Mouse (Mus musculus) adrenal gland, postnatal 4 days (tissue): ENCODE measurements around the gene Ptgis. TPM values are rescaled to one million over a fixed set of nuclear protein-coding genes. Genes with fewer than 3 reads are reported as not detected.

Experiments used
- DNase-seq, 2 experiments: peaks; one replicate each; pipeline ENCODE4 v3.0.0; 2021 to 2022; ENCODE audit warnings: low spot score in 2 of 2, mixed read lengths in 2 of 2
- long read RNA-seq, 2 experiments: library from polyadenylated mRNA; stranded (forward); transcript quantifications; one replicate each; pipeline ENCODE4 v2.0.0; 2021
- total RNA-seq, 2 experiments: library from RNA; stranded (reverse); gene quantifications; 2 replicates each; pipeline ENCODE4 v1.2.3; 2021

Gene Ptgis
- total RNA-seq = 10 to 100 TPM; 21.5 to 22.3 TPM
- long read RNA-seq, experiment 1, transcript Ptgis-201 (10 exons, 2,107 nt) = major isoform, 7 of 16 reads
- long read RNA-seq, experiment 1, partial matches to known transcripts = 9 of 16 reads
- long read RNA-seq, experiment 1, other reads (novel, unspliced or antisense) = 0 of 16 reads
- long read RNA-seq, experiment 2, transcript Ptgis-201 (10 exons, 2,107 nt) = major isoform, 24 of 39 reads
- long read RNA-seq, experiment 2, partial matches to known transcripts = 11 of 39 reads
- long read RNA-seq, experiment 2, other reads (novel, unspliced or antisense) = 4 of 39 reads

- DNase-seq = no peak
Observed at GRCm38 (mm10) chr2:167240008-167240964, at the start of gene Ptgis. Ptgis (minus strand) TSS chr2:167240604.

DNA sequence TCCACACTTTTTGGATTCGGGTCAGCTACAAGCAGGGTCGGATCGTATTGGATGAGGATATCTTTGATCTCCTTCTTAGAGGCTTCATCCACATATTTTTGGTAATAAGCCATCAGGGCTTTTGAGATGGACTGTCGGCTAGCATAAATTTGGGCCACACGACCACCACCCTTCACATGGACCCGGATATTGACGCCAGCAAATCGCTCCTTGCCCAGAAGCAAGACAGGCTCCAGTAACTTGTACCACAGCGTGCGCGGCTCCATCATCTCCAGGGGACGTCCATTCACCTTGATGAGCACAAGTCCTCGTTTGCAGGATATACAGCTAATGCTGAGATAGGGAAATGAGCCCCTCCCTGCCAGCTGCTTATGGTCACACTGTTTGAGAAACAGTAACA, 41.1 kb upstream of the Ptgis start:
- peak in 1 of 2 experiments; percentile 2 for DNase-seq

DNA sequence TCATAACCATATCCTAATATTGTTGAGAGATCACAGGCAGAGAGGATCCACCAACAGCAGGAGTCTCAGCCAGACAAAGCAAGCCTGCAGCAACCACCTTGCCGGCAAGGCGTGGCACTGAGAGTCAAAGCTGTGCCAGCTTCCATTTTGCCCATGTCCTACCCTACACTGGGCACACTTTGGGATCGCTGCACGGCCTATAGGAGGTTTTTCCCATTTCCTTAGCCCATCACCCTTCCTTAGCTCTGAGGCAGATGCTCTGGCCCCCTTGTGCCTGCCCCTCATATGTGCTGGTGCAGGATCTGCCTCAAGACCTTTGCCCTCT, 40.5 kb upstream of the Ptgis start:
- DNase-seq = no peak

GRCm38 (mm10) chr2:167280090-167280985, 39.9 kb upstream of the Ptgis start:
- DNase-seq = peak; percentile 62 to 69

- peak in 1 of 2 experiments; percentile 3 for DNase-seq
Observed at GRCm38 (mm10) chr2:167278751-167279526, 38.5 kb upstream of the Ptgis start.

DNA sequence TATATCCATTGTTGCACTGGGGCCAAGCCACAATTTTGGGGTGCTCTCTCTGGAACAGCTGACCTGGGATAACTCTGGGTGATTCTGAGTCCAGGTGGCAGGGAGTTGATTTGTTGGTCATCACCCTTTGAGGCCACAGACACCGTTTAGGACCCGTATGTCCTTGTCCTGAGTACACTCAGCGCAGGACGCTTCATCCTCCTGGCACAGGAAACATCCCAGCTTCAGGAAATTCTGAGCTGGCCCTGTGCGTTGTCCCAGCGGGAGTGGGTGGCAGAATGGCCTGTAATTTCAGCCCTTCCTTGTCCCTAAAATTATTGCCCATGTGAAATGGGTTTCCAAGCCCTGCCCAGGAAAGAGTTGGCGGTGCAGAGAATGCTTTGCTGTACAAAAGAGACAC, 37.6 kb upstream of the Ptgis start:
- DNase-seq = peak in 1 of 2 experiments; percentile 1

GRCm38 (mm10) chr2:167277026-167277425, 36.6 kb upstream of the Ptgis start:
- DNase-seq = peak in 1 of 2 experiments; percentile 1

DNA sequence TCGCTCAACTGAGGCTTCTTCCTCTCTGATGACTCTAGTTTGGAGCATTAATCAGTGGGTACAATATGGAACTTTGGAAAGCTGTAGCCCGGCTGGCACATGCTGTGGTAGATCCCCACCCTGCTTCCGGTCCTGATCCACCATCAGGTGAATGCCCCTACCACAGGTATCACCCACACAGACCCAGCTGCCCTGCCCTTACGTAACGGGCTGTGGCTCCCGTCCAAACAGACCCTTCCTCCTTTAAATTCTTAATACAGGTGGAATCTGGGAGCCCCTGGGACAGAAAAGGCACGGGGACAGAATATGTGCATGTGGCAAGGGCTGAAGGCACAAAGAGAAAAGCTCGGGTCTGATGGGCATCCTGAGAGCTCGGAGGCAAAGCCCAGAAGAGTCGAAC, 35.5 kb upstream of the Ptgis start:
- no peak for DNase-seq

DNA sequence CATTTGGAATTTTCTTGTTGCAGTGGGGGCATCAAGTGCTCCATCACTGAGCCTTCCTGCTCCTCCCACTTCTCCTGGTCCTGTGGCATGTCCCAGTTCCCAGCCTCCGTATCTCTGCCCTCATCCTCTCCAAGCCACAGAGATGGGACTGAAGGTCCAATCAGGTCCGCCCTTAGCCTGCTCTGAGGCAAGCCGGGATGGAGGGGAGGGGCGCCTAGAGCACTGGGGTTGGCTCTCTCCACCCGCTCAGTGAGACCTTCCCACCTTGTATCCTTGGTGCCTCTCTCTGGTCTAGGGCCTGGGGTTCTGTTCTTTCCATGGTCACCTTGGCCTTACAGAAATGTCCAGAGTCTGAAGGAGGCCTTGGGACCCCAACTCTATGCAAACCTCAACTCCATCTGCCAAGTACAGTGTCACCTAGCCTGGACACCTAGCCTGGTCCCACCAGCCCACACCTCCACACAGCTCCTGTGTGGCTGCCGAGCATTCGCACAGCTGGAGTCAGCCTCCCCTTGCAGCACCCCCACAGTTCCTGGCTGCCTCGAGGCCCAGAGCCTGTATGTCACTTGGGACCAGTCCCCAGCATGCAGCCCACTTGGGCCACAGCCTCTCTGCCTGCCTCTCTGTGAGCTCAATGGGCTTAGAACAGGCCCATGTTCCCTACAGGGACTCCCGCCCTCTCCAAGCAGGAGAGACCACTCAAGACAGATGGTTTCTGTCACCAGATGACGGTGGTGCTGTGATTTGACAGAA, 34.5 kb upstream of the Ptgis start:
- DNase-seq = peak in 1 of 2 experiments; percentile 2

DNA sequence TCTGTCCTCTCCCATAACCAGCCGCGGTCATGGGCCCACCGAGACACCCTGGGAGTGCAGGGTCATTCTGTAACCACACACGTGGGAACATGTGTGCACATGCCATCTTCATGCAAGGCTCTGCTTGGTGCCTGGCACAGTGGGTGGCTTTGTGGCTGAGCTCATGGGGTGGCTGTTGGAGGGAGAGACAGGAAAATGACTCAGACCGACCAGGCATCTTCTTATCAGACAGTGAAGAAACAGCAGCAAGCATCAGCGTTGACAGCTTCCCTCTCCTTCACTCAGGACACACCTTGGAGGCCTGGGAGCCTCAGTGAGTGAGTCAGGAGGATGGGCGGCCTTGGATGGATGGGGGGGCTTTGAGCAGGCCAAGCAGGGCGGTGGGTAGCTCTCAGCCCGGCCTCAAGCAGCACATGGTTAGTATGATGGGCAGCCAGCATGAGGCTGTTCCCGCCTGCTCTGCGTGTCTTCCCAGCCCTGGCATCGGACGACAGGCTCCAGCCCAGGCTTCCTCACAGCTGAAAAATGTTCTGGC, 32.9 kb upstream of the Ptgis start:
- DNase-seq = peak in 1 of 2 experiments; percentile 2

DNA sequence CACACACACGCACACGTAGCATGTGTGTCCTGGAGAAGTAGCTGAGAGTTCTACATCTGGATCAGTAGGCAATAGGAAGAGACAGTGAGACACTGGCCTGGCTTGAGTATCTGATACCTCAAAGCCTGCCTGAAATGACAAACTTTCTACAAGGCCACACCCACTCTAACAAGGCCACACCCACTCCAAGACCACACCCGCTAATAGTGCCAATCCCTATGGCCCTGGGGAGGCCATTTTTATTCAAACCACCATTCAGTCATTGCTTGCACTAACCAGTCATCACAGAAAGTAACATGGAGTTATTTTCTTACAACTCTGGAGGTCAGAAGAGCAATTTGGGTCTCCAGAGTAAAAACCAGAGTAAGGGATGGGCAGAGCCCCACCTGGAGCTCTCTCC, 32.3 kb upstream of the Ptgis start:
- DNase-seq = no peak

DNA sequence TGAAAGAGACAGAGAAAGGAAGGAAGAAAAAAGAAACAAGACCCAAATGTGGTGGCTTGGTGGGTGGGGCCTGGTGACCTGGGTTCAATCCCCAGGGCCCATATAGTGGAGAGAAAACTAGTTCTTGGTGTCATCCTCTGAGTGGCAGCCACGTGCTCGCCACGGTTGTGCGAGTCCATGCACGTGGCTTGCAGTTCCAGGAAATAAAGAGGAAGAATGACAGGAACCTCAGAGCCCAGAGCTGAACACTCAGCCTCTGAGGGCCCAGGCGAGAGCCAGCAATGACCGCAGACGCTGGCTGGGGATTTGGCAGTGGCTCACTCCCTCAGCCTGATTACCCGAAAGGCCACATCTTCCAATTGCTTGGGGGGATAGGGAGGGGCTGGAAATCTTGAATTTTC, 30.7 kb upstream of the Ptgis start:
- no peak for DNase-seq

DNA sequence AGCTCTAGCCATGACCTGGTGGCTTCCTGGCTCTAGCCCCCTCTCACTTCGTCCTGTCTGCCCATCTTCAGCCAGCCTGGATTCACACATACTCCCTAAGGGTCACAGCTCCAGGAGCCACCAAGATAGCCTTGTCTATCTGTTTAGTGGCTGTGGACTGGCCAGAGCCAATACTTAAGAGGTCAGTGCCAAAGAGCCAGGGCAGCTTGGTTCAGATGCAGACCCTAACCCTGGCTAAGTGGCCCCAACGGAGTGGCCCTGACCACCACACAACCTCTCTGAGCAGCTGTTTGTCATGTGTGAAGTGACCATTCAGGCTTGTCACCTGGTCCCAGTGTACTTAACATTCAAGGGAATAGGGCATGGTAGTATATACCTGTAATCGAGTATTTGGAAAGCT, 30.1 kb upstream of the Ptgis start:
- DNase-seq = no peak

DNA sequence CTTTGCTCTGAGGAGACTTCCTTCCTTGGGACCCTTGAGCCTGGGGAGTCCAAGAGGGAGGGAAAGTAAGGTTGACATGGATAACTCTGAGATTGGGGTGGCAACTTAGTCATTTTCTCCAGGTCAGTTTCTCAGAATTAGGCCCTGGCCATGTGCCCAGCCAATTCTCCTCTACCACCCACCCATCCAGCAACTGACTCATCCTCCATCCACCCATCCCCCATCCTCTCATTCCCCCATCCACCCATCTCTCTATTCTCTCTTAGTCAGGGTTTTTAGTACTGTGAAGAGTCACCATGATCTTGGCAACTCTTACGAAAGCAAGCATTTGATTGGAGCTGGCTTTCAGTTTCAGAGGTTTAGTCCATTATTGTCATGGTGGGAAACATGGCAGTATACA, 28.3 kb upstream of the Ptgis start:
- DNase-seq = no peak

- no peak for DNase-seq
Observed at GRCm38 (mm10) chr2:167268411-167268690, 27.9 kb upstream of the Ptgis start.

DNA sequence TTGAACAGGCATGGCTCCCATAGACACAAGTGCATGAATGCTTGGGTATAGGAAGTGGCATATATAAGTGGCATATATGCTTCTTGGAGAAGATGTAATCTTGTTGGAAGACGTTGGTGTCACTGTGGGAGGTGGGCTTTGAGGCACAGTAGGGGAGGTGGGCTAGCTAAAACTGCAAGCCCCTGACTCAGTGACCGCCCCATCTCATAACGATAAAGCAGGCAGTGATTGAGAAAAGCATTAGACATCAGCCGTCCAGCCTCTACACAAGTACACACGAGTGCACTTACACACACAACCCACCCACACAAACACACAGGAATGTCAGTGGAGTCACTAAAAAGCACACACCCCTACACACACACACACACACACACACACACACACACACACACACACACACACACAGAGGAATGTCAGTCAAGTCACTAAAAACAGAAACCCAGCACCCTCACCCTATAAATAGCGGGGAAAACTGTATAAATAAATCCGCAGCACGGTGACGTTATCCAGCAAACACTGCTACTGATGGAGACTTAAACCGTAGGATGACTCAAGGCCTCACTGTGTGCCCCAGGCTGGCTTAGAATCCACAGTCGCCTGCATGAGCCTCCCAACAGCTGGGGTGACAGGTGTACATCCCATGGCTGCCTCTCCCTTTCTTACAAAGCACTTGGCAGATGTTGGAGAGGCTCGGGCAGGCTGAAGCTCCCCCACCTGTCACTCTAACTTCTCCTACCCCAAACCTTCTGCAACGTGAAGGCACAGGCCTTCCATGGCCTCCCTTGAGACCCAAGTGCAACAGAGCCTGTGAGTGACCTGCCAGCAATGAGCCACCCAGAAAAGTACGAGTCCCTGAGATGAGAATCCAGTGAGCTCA, 27.4 kb upstream of the Ptgis start:
- DNase-seq = no peak

DNA sequence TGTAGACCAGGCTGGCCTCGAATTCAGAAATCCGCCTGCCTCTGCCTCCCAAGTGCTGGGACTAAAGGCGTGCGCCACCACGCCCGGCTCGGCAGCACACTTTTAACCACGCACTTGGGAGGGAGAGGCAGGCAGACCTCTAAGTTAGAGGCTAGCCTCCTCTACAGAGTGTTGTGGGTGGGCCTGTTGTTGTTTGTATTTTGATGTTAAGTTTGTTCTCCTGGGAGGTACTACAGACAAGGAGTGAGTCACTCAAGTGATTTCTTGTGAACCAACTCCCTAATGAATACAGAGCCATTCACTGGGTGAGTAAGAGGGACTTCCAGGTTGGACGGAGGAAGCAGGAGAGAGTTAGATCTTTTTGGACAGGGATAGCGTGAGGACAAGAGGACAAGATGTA, 25.8 kb upstream of the Ptgis start:
- no peak for DNase-seq

DNA sequence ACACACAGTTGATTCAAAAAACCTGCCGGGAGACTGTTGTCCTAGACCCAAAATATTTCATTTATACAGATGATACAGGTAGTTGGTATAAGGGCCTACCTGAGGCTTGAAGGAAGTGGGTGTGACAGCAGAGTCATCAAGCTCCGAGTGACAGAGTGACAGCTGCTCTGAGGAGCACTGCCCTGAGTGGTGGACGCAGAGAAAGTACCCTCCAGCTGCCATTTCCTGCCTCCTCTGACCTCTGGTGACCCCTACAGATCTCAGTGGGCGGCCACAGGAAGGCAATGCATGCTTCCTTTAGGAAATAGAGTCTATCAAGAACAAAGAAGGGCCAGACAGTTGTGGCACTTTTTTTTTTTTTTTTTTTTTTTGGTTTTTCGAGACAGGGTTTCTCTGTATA, 25.4 kb upstream of the Ptgis start:
- no peak for DNase-seq

DNA sequence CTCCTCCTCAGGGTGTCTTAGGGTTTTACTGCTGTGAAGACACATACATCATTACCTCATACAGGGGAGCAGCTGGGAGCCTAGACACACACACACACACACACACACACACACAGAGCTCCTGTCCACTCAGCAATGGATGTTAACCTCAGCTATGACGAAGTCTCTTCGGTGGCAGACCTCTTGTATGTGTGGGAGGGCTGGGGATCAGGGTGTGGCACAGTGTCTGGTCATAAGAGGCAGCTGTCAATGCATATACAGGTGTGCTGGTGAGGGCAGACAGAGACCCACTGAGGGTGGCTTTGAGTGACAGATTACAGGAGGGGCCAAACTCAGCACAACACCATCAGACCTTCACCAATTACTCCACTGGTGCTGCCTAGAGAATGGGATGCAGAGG, 24.6 kb upstream of the Ptgis start:
- DNase-seq = no peak
